Mouse (Mus musculus): Measurements from ENCODE around the gene Dhx9.

DNA sequence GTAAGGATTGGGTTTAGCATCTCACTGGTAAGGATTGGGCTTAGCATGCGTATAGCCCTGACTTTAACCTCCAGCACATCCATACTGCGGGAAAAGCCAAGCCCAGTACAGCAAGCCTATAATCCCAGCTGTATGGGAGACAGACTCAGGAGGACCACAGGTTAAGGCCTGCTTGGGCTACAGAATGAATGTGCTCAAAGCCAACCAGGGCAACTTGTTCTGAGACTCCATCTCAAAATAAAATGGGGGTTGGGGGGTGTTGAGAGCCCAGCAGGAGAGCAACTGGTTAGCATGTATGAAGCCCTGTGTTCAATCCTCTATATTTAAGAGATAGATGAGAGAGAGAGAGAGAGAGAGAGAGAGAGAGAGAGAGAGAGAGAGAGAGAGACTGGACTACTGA is 3.9 kb upstream of the Dhx9 start:
- TF ChIP-seq POLR2A (IDR thresholded peaks at IDR 0.05; ENCODE audit: insufficient read length, low read depth) (no peak), MYOD1 (IDR thresholded peaks at IDR 0.05; ENCODE audit: control insufficient read depth in 1 of 3, insufficient read length in 2 of 3, low read depth in 2 of 3) (no peak), REST (IDR thresholded peaks at IDR 0.05; ENCODE audit: insufficient read depth, insufficient read length) (no peak), MYOG (IDR thresholded peaks at IDR 0.05; ENCODE audit: control insufficient read depth in 1 of 3, insufficient read depth in 1 of 3, insufficient read length in 2 of 3, low read depth in 2 of 3) (no peak), POLR2AphosphoS2 (IDR thresholded peaks at IDR 0.05; ENCODE audit: insufficient read length, low read depth) (no peak), MAX (IDR thresholded peaks at IDR 0.05; ENCODE audit: low read depth) (no peak), CEBPB (IDR thresholded peaks at IDR 0.05; ENCODE audit: insufficient read depth, poor library complexity, severe bottlenecking) (no peak), E2F4 (IDR thresholded peaks at IDR 0.05; ENCODE audit: insufficient read depth) (no peak), TCF12 (IDR thresholded peaks at IDR 0.05; ENCODE audit: insufficient read depth, poor library complexity, severe bottlenecking) (no peak), USF1 (IDR thresholded peaks at IDR 0.05; ENCODE audit: low read depth) (no peak), SRF (IDR thresholded peaks at IDR 0.05; ENCODE audit: control insufficient read depth, insufficient read length, low read depth) (no peak), TCF3 (IDR thresholded peaks at IDR 0.05; ENCODE audit: insufficient read length, low read depth) (no peak)
